Mouse (Mus musculus) CH12.LX (cell line): ENCODE measurements at regions not wholly inside any gene's neighbourhood (a gene's known extent, or its start where the extent isn't known, plus 50 kb on each side); places are given as distances from the start of the nearest gene placed in this dataset.

Source experiments
- CTCF ChIP-seq, 2 experiments: IDR thresholded peaks in 1 of 2; conservative IDR thresholded peaks in 1 of 2; 2 replicates each; pipeline ENCODE4 v1.5.1; 2011 to 2012; ENCODE audit warnings: low read depth in 2 of 2, low read length in 2 of 2, improper control_type of control experiment in 1 of 2, inconsistent platforms in 1 of 2, mild to moderate bottlenecking in 1 of 2, moderate library complexity in 1 of 2
- E2F4 ChIP-seq: IDR thresholded peaks from 2 replicates; pipeline ENCODE4 v1.6.1; 2011; ENCODE audit warnings: low read depth, low read length, improper control_type of control experiment; ENCODE audit not compliant: insufficient replicate concordance
- HCFC1 ChIP-seq: IDR thresholded peaks from 2 replicates; pipeline ENCODE4 v1.6.1; 2012; ENCODE audit warnings: low read depth, mild to moderate bottlenecking, inconsistent platforms, low read length, improper control_type of control experiment
- JUN ChIP-seq: IDR thresholded peaks from 2 replicates; pipeline ENCODE4 v1.6.1; 2011; ENCODE audit warnings: low read depth, mild to moderate bottlenecking, low read length, improper control_type of control experiment, moderate library complexity; ENCODE audit not compliant: insufficient read depth
- JUND ChIP-seq: conservative IDR thresholded peaks from 2 replicates; pipeline ENCODE4 v1.6.1; 2011; ENCODE audit warnings: low read depth, low read length, improper control_type of control experiment
- POLR2A ChIP-seq: IDR thresholded peaks from 2 replicates; pipeline ENCODE4 v1.6.1; 2011; ENCODE audit warnings: low read depth, mild to moderate bottlenecking, improper control_type of control experiment, low read length
- USF2 ChIP-seq: conservative IDR thresholded peaks from 2 replicates; pipeline ENCODE4 v1.6.1; 2011; ENCODE audit warnings: low read depth, low read length, improper control_type of control experiment
- ZKSCAN1 ChIP-seq: IDR thresholded peaks from 2 replicates; pipeline ENCODE4 v1.6.1; 2012; ENCODE audit warnings: low read depth, inconsistent platforms, low read length, improper control_type of control experiment, borderline replicate concordance

DNA sequence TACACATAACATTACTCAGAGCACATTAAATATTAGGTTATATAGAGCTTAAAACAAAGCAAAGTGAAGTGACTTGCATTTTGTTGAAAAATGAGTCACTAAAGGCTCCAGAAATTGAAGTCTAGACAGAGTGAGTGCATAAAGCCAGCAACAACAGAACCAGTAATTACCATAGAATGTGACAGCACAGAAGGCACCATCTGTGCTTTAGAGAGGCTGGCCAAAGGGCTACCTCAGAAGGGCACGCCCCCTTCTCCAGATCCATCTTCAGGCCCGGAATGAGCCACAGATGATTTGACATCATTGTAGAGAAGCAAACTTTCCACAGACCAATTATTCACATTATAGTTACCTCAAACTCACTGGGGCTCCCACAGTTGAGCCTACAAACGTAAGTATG, 463.8 kb upstream of the Nbea start:
- TF ChIP-seq CTCF (conservative IDR thresholded peaks at IDR 0.05 in 1 of 2, IDR thresholded peaks at IDR 0.05 in 1 of 2; ENCODE audit: low read depth in 2 of 2, low read length in 2 of 2): no peak
- no peak for TF ChIP-seq POLR2A
- TF ChIP-seq E2F4: no peak
- TF ChIP-seq ZKSCAN1: no peak
- TF ChIP-seq HCFC1: no peak
- no peak for TF ChIP-seq JUN
- no peak for TF ChIP-seq JUND
- no peak for TF ChIP-seq USF2
